Mouse (Mus musculus) thymus, postnatal 25 days (tissue): ENCODE measurements around the gene Gsg1l.

Source experiments
- DNase-seq: peaks from one replicate; pipeline ENCODE4 v3.0.0; 2022

Gsg1l gene

GRCm38 (mm10) chr7:126026600-126026999, 55.6 kb downstream of the Gsg1l start:
- DNase-seq = no peak

- DNase-seq = no peak
Measured at GRCm38 (mm10) chr7:126019966-126020365, 62.2 kb downstream of the Gsg1l start.

- DNase-seq = no peak
Measured at GRCm38 (mm10) chr7:126019321-126019720, 62.9 kb downstream of the Gsg1l start.

- no peak for DNase-seq
Measured at GRCm38 (mm10) chr7:126017455-126017854, 64.8 kb downstream of the Gsg1l start.

GRCm38 (mm10) chr7:126012325-126013021, 69.7 kb downstream of the Gsg1l start:
- DNase-seq = no peak

GRCm38 (mm10) chr7:126008789-126009148, 73.4 kb downstream of the Gsg1l start:
- no peak for DNase-seq

- no peak for DNase-seq
Measured at GRCm38 (mm10) chr7:126008139-126008788, 73.9 kb downstream of the Gsg1l start.

- DNase-seq = no peak
Measured at GRCm38 (mm10) chr7:126007132-126007910, 74.9 kb downstream of the Gsg1l start.

- no peak for DNase-seq
Measured at GRCm38 (mm10) chr7:126005274-126005673, 76.9 kb downstream of the Gsg1l start.

GRCm38 (mm10) chr7:126001683-126002082, 80.5 kb downstream of the Gsg1l start:
- DNase-seq = no peak

- DNase-seq = no peak
Measured at GRCm38 (mm10) chr7:125999921-126000320, 82.3 kb downstream of the Gsg1l start.

GRCm38 (mm10) chr7:125996151-125996550, 86.1 kb downstream of the Gsg1l start:
- no peak for DNase-seq

GRCm38 (mm10) chr7:125992356-125992891, 89.8 kb downstream of the Gsg1l start:
- no peak for DNase-seq

GRCm38 (mm10) chr7:125991846-125992245, 90.4 kb downstream of the Gsg1l start:
- DNase-seq = no peak

- no peak for DNase-seq
Measured at GRCm38 (mm10) chr7:125989969-125990368, 92.2 kb downstream of the Gsg1l start.

GRCm38 (mm10) chr7:125989489-125989888, 92.7 kb downstream of the Gsg1l start:
- DNase-seq = no peak

GRCm38 (mm10) chr7:125988326-125988725, 93.9 kb downstream of the Gsg1l start:
- DNase-seq = no peak

GRCm38 (mm10) chr7:125987117-125987516, 95.1 kb downstream of the Gsg1l start:
- DNase-seq = no peak

- no peak for DNase-seq
Measured at GRCm38 (mm10) chr7:125985565-125985964, 96.6 kb downstream of the Gsg1l start.

GRCm38 (mm10) chr7:125983902-125984841, 98.0 kb downstream of the Gsg1l start:
- DNase-seq = no peak

GRCm38 (mm10) chr7:125979591-125979990, 102.6 kb downstream of the Gsg1l start:
- no peak for DNase-seq

- no peak for DNase-seq
Measured at GRCm38 (mm10) chr7:125976695-125977094, 105.5 kb downstream of the Gsg1l start.
